23 mouse cellular contexts compared by ENCODE assay signal in genomic region chr4:8212873-8213569, GRCm38 (mm10). TPM values are rescaled to one million over a fixed set of nuclear protein-coding genes. Genes with fewer than 3 reads are reported as not detected.
DNase-seq lines count a peak whose midpoint lies in the region; ATAC-seq and TF ChIP-seq lines count a peak whose summit lies in the region.
"Had no signal": no experiment of that assay in that cellular context is flagged by ENCODE, and none has a peak within 500 bp of the region (broad histone marks: within the 10 kb centered on the region; RNA-seq: fewer than 3 reads in every experiment).

No protein-coding gene starts in this region.

- no peaks in the 10 kb centered on the region for H3K27me3 ChIP-seq in Patski
- no peaks in the 10 kb centered on the region for H3K27me3 ChIP-seq in intestine, embryonic 16.5 days (replicated peaks; ENCODE audit: control insufficient read depth, insufficient read depth, low read length)
- H3K27me3 ChIP-seq in forebrain, embryonic 12.5 days = no peaks in the 10 kb centered on the region
- H3K27me3 ChIP-seq in forebrain, embryonic 16.5 days (replicated peaks; ENCODE audit: control insufficient read depth, insufficient read depth, low read length) = no peaks in the 10 kb centered on the region
- H3K27me3 ChIP-seq: embryonic facial prominence, embryonic 15.5 days; hindbrain, embryonic 15.5 days; liver, embryonic 12.5 days; midbrain, embryonic 15.5 days; neural tube, embryonic 15.5 days had no signal

- POLR2A ChIA-PET in Patski (lab: Charles Lee) = interaction anchor here (1.3 kb wide), 1 partner anchor 33 kb away, joined by 4 read pairs; no protein-coding TSS in a partner anchor

- no peak for TF ChIP-seq CTCF in Patski (IDR thresholded peaks at IDR 0.05)

- H3K4me1 ChIP-seq in intestine, embryonic 16.5 days (ENCODE audit: control insufficient read depth, insufficient read depth, low read length) = peaks cover 13% of the 10 kb centered on the region
- peaks cover 7% of the 10 kb centered on the region; the same call in 1 of the 2 replicates for H3K4me1 ChIP-seq in forebrain, embryonic 12.5 days
- H3K4me1 ChIP-seq in forebrain, embryonic 16.5 days (replicated peaks; ENCODE audit: control insufficient read depth, insufficient read depth, low read length) = peaks cover 2% of the 10 kb centered on the region; the same call in 1 of the 2 replicates
- H3K4me1 ChIP-seq: embryonic facial prominence, embryonic 15.5 days; hindbrain, embryonic 15.5 days; liver, embryonic 12.5 days; midbrain, embryonic 15.5 days had no signal

- DNase-seq in gastrocnemius, postnatal 14 days = peak; percentile 17
- no peak for DNase-seq in gastrocnemius, postnatal 4 days (ENCODE audit: low spot score in 2 of 2)
- DNase-seq in 3T3-L1 (ENCODE audit: low read depth, low spot score) (peak; percentile 73), Patski (ENCODE audit: low read depth, low spot score) (peak; percentile 41)
- DNase-seq: adrenal gland, postnatal 14 days; cerebellum, adult 11-12 months; cerebellum, postnatal 36 days; kidney, adult 18-20 months; kidney, postnatal 25 days; lung, adult 2 months; lung, postnatal 36 days; spleen, adult 18-20 months; thymus, adult 18-20 months had no signal

- no peak overlapping the region for H3K4me2 ChIP-seq in intestine, embryonic 16.5 days (ENCODE audit: low read depth, low read length)
- H3K4me2 ChIP-seq in forebrain, embryonic 12.5 days = no peak overlapping the region
- H3K4me2 ChIP-seq in forebrain, embryonic 16.5 days (ENCODE audit: low read length) = no peak overlapping the region
- H3K4me2 ChIP-seq: embryonic facial prominence, embryonic 15.5 days; hindbrain, embryonic 15.5 days; liver, embryonic 12.5 days; midbrain, embryonic 15.5 days; neural tube, embryonic 15.5 days had no signal

- CTCF ChIA-PET in Patski (lab: Charles Lee) = interaction anchor here (1.0 to 1.8 kb wide), 4 partner anchors 14 to 48 kb away, joined by 3 to 5 read pairs (median 3); no protein-coding TSS in a partner anchor

- no peaks in the 10 kb centered on the region for H3K9me3 ChIP-seq in intestine, embryonic 16.5 days (ENCODE audit: control insufficient read depth, low read length)
- H3K9me3 ChIP-seq in forebrain, embryonic 12.5 days = no peaks in the 10 kb centered on the region
- H3K9me3 ChIP-seq in forebrain, embryonic 16.5 days (ENCODE audit: control insufficient read depth, low read length) = no peaks in the 10 kb centered on the region
- H3K9me3 ChIP-seq: embryonic facial prominence, embryonic 15.5 days; hindbrain, embryonic 15.5 days; liver, embryonic 12.5 days; midbrain, embryonic 15.5 days; neural tube, embryonic 15.5 days had no signal

- WGBS in intestine, embryonic 16.5 days = 54% methylated on average over 8 of the region's 8 CpGs
- WGBS in forebrain, embryonic 12.5 days = 84% methylated on average over 8 of the region's 8 CpGs
- 79% methylated on average over 8 of the region's 8 CpGs for WGBS in forebrain, embryonic 16.5 days

- H3K27ac ChIP-seq in intestine, embryonic 16.5 days (ENCODE audit: low read length) = peak overlapping the region; percentile 71
- no peak overlapping the region for H3K27ac ChIP-seq in forebrain, embryonic 12.5 days
- no peak overlapping the region for H3K27ac ChIP-seq in forebrain, embryonic 16.5 days (ENCODE audit: low read length)
- H3K27ac ChIP-seq: embryonic facial prominence, embryonic 15.5 days; hindbrain, embryonic 15.5 days; liver, embryonic 12.5 days; midbrain, embryonic 15.5 days; neural tube, embryonic 15.5 days had no signal

- no peak overlapping the region for H3K4me3 ChIP-seq in intestine, embryonic 16.5 days (ENCODE audit: low read length)
- no peak overlapping the region for H3K4me3 ChIP-seq in forebrain, embryonic 12.5 days (replicated peaks)
- no peak overlapping the region for H3K4me3 ChIP-seq in forebrain, embryonic 16.5 days (replicated peaks; ENCODE audit: low read length)
- H3K4me3 ChIP-seq: embryonic facial prominence, embryonic 15.5 days; hindbrain, embryonic 15.5 days; liver, embryonic 12.5 days; midbrain, embryonic 15.5 days; neural tube, embryonic 15.5 days had no signal

- peak; percentile 65 for ATAC-seq in Patski
- ATAC-seq in intestine, embryonic 16.5 days = peak; percentile 77
- ATAC-seq in forebrain, embryonic 12.5 days (ENCODE audit: low FRiP score) = no peak
- no peak for ATAC-seq in forebrain, embryonic 16.5 days
- no peak for ATAC-seq in cerebellum, adult (ENCODE audit: insufficient number of reproducible peaks, low FRiP score, low TSS enrichment)
- ATAC-seq: liver, embryonic 12.5 days; midbrain, embryonic 15.5 days had no signal

- in situ Hi-C loops in Patski (cut with MboI; ENCODE audit: low pct_unique_long_range_greater_than_20kb) = no loop called here

- intact Hi-C loops in gastrocnemius, postnatal 14 days (cut with DNase I; ENCODE audit: low total_unique reads) = no loop called here

- no peaks in the 10 kb centered on the region for H3K36me3 ChIP-seq in intestine, embryonic 16.5 days (ENCODE audit: control insufficient read depth, insufficient read depth, low read length)
- H3K36me3 ChIP-seq in forebrain, embryonic 12.5 days (replicated peaks) = no peaks in the 10 kb centered on the region
- H3K36me3 ChIP-seq in forebrain, embryonic 16.5 days (ENCODE audit: control insufficient read depth, insufficient read depth) = no peaks in the 10 kb centered on the region
- H3K36me3 ChIP-seq: embryonic facial prominence, embryonic 15.5 days; hindbrain, embryonic 15.5 days; liver, embryonic 12.5 days; midbrain, embryonic 15.5 days; neural tube, embryonic 15.5 days had no signal

- no peak overlapping the region for H3K9ac ChIP-seq in intestine, embryonic 16.5 days (ENCODE audit: low read depth, low read length)
- no peak overlapping the region for H3K9ac ChIP-seq in forebrain, embryonic 12.5 days
- H3K9ac ChIP-seq in forebrain, embryonic 16.5 days (replicated peaks; ENCODE audit: low read depth, low read length) = no peak overlapping the region
- H3K9ac ChIP-seq: embryonic facial prominence, embryonic 15.5 days; hindbrain, embryonic 15.5 days; liver, embryonic 12.5 days; midbrain, embryonic 15.5 days; neural tube, embryonic 15.5 days had no signal

RNA-seq across cellular contexts. Expression of gene Car8, which starts 25.8 kb away (rescaled TPM):
- total RNA-seq in gastrocnemius, postnatal 14 days (2021) = 1 to 10 TPM; 1.5 to 2.3 TPM
- total RNA-seq in gastrocnemius, postnatal 4 days (2021) = 1 to 10 TPM; 2.3 to 3.1 TPM
- not detected for polyA plus RNA-seq in Patski (2021)
- polyA plus RNA-seq in intestine, embryonic 16.5 days (2015; fragmentation: Nextera tagmentation; extraction: Ambion mirVana) = 54.2 TPM in 2 replicates
- polyA plus RNA-seq in forebrain, embryonic 12.5 days (2016; fragmentation: Nextera tagmentation; extraction: Ambion mirVana) = 1.4 TPM in 2 replicates
- 3.9 and 4.2 TPM in 2 replicates for polyA plus RNA-seq in forebrain, embryonic 16.5 days (2015; fragmentation: Nextera tagmentation; extraction: Ambion mirVana)
- total RNA-seq: megakaryocyte-erythroid progenitor cell, adult 5-6 weeks had no signal

Comparison
In these comparisons a context has a peak if more than half of its experiments do, and no peak if none do; other contexts are left out.
1. DNase-seq: peak in gastrocnemius, postnatal 14 days (single experiment), 3T3-L1 (single experiment) and Patski (single experiment); none in gastrocnemius, postnatal 4 days (0 of 2).
2. ATAC-seq: peak in Patski (single experiment) and intestine, embryonic 16.5 days (single experiment); none in forebrain, embryonic 12.5 days (single experiment), forebrain, embryonic 16.5 days (single experiment) and cerebellum, adult (single experiment).
3. RNA of gene Car8, which starts 25.8 kb away (polyA plus RNA-seq): 54.2 TPM in intestine, embryonic 16.5 days; 3.9 to 4.2 TPM in forebrain, embryonic 16.5 days, 1.4 TPM in forebrain, embryonic 12.5 days and not detected in Patski (single experiment); every median in the first group is over 10 times any median in the second.